Mouse (Mus musculus) retina, embryonic 14.5 days (tissue): Measurements from ENCODE around the gene Rere.
"Not testable (repeated sequence)": the region's sequence is repeated elsewhere in the genome, so short reads cannot be mapped to it uniquely, and the experiment has no call there.

Experiments used
- DNase-seq: peaks from one replicate; pipeline ENCODE4 v3.0.0-alpha.2; 2015; ENCODE audit warnings: low spot score

The Rere gene

GRCm38 (mm10) chr4:150254416-150254815 is 27.0 kb upstream of the Rere start:
- DNase-seq, result no peak

DNA sequence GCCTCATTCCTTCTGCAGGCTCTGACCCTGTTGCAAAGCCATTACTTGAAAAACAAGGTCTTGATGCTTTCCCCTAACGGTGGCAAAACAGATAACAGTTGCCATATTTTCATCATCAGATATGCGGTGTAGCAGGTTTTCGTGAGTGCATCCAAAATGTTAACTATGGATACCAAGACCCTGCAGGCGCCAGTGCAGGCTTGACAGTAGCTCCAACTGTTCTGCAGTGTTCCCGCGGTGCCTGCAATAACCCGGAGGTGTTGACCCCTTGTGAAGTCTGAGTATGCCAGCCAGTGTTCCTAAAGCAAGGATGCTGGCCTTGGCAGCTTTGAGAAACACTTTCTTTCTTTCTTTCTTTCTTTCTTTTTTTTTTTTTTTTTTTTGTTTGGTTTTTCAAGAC is 26.3 kb upstream of the Rere start:
- DNase-seq, result no peak

DNA sequence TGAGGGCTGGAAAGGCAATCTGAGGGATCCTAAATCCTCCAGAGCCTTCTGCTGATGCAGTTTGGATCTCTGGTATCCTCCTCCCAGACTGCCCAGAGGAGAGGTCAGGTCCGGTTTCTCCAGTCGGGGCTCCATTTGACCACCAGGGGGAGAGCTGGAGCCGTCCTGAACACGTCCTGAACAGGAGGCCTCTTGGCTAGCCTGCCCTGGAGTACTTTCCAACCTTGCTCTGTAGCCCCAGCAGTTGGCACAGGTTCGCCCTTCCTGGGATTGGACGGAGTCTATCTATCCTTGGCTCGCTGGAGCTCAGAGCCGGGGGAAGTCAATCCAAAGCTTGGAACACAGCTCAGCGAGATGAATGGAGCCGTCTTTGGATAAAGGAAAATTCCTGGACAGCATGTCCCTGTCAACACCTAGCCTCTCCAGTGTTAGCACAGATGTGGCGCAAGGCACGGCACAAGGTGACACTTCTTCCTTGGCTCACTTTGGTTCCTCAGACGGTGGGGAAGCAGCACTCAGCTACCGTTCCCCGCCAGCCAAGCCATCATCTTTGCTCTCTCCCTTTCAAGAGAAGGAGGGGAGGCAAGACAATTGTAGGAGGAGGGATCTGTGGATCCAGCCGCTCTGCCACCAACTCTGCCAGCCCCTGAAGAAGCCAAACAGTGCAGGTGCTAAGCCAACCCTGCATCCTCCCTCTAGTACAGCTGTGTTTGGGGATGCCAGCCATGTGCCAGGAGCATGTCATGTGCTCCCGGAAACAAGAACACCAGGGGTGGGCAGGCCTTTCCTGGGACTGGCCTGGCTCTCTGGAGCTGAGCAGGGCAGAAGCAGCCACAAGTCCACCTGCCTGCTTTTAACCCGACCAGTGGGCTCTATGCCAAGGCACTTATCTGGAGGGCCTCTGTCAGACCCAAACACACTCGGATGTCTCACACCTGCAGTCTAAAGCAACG is 23.9 kb upstream of the Rere start:
- peak; percentile 91 for DNase-seq

DNA sequence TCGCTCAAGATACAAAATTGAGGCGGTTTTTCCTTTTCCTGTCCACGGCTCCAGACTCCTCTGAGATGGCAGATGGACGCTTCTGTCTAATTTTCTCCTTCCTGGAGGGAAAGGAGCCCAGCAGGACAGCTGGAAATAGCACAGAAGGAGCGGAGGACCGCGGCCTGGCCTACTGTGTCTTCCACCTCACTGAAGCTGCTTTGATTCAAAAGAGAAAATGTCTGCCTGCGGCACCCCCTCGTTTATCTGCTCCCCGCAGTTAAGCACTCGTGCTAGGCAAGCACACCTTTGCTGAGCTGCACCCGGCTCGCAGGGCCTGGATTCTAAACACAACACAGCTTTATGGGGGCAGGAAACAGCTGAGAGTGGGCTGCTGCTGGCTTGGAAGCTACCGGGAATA is 23.1 kb upstream of the Rere start:
- DNase-seq, result peak; percentile 30

DNA sequence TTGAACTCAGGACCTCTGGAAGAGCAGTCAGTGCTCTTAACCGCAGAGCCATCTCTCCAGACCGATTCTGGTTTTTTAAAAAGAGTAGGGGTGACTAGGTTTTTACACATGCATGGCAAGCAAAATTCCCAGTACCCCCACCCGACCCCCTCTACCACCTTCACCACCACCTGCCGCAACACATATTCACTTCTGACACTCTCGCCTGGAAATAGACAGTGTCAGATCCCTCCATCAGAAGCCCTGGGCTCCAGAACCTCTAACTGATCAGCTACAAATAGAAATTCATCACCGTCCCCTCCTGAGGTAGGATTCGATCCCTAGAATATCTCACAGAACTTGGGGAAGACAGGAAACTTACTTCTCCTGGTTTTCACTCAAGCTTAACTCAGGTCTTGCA is 21.9 kb upstream of the Rere start:
- DNase-seq, result no peak

GRCm38 (mm10) chr4:150260111-150260510 is 21.3 kb upstream of the Rere start:
- peak; percentile 62 for DNase-seq

- no peak for DNase-seq
Measured at GRCm38 (mm10) chr4:150260745-150261144, 20.7 kb upstream of the Rere start.

GRCm38 (mm10) chr4:150262301-150262700 is 19.1 kb upstream of the Rere start:
- no peak for DNase-seq

- no peak for DNase-seq
Measured at GRCm38 (mm10) chr4:150264903-150265302, 16.5 kb upstream of the Rere start.

GRCm38 (mm10) chr4:150265471-150265870 is 16.0 kb upstream of the Rere start:
- DNase-seq, result no peak

GRCm38 (mm10) chr4:150266655-150267223 is 14.7 kb upstream of the Rere start:
- DNase-seq, result no peak

GRCm38 (mm10) chr4:150268674-150269653 is 12.5 kb upstream of the Rere start:
- no peak for DNase-seq

- DNase-seq, result no peak
Measured at GRCm38 (mm10) chr4:150269679-150270078, 11.8 kb upstream of the Rere start.

GRCm38 (mm10) chr4:150270718-150271117 is 10.7 kb upstream of the Rere start:
- DNase-seq, result not testable (repeated sequence)

- peak; percentile 76 for DNase-seq
Measured at GRCm38 (mm10) chr4:150272725-150273124, 8.7 kb upstream of the Rere start.

DNA sequence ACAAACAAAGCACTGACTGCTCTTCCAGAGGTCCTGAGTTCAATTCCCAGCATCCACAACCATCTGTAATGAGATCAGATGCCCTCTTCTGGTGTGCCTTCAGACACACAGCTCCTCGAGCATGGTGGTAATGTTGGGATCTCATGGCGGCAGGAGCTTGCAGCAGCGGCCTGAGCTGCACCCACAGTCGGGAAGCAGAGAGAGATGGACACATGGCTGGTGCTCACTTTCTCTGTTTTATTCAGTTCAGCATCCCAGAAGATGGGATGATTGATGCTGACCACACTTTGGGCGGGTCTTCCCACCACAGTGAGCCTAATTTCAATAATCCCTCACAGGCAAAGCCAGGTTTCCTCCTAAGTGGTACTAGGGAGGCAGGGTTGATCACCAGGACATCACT is 5.9 kb upstream of the Rere start:
- DNase-seq, result no peak

DNA sequence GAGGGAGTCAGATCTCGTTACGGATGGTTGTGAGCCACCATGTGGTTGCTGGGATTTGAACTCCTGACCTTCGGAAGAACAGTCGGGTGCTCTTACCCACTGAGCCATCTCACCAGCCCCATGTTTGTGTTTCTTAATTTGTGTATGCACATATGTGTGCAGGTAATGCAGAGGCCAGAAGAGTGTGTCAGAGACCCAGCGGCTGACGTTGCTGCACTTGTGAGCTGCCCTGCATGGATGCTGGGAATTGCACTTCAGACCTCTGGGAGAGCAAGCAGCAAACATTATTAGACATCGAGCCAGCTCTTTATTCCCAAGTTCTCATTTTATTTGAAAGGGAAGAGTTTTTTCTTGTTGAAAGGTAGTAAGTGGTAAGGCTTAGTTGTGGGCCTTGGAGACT is 2.1 kb upstream of the Rere start:
- DNase-seq, result not testable (repeated sequence)

DNA sequence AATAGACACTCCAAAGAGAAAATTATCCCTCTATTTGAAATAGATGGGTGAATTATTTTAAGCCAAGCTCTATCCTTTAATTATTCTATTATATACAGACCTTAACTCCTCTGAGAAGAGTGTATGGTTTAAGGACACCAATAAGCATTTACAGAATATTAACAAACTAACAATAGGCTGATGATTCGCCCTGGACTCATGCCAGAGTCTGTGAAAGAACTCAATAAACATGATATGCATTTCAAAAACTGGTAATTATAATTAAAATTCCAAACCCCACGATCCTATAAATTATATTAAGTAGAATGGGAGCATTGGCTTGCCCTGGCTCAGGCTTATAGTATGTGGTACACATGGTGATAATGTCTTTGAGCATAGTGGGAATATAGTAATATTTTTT is 1.4 kb upstream of the Rere start:
- DNase-seq, result no peak

GRCm38 (mm10) chr4:150280459-150280858 is 987 bp upstream of the Rere start:
- peak; percentile 31 for DNase-seq

GRCm38 (mm10) chr4:150281891-150282630 is 615 bp downstream of the Rere start:
- DNase-seq, result peak; percentile 53

GRCm38 (mm10) chr4:150282631-150283334 is 1.3 kb downstream of the Rere start:
- DNase-seq, result no peak
